ENCODE assay signal across 9 mouse cellular contexts in the genomic region with DNA sequence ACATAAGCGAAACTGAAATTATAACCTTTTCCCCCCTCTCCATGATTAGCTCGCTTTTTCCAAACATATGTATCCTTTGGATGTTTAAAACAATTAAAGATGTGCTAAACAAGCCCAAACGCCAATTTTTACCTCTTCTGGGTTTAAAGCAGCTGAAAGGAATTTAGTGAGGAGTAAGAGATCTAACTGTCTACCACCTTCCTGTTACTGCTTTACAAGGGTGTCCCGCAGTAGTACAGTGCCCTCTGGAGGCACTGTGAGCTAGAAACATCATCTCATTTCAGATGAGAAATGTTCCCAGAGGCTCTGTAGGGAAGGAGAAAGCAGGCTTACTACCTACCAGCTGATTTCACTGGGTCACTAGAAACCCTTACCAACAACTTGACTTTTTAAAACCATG.
DNase-seq lines count a peak whose midpoint lies in the region; ATAC-seq and TF ChIP-seq lines count a peak whose summit lies in the region.
"Had no signal": no experiment of that assay in that cellular context is flagged by ENCODE, and none has a peak within 500 bp of the region (broad histone marks: within the 10 kb centered on the region; RNA-seq: fewer than 3 reads in every experiment).

No protein-coding gene starts in this region.

- H3K27ac ChIP-seq in heart, adult 2 months, result no peak overlapping the region
- H3K27ac ChIP-seq in hindbrain, embryonic 11.5 days (ENCODE audit: low read depth, low read length), result no peak overlapping the region
- H3K27ac ChIP-seq: limb, embryonic 15.5 days had no signal

- no peak for TF ChIP-seq POLR2A in heart, adult 2 months (IDR thresholded peaks at IDR 0.05; ENCODE audit: insufficient read depth, low read depth, low read length)

- TF ChIP-seq CTCF in heart, adult 2 months (IDR thresholded peaks at IDR 0.05), result peak; percentile 77

- no peak for ATAC-seq in hindbrain, embryonic 11.5 days (ENCODE audit: low FRiP score)

- H3K79me2 ChIP-seq in heart, adult 2 months (replicated peaks; ENCODE audit: control insufficient read depth, insufficient read depth, low read length), result no peaks in the 10 kb centered on the region

- peaks cover 2% of the 10 kb centered on the region; the same call in 1 of the 2 replicates for H3K36me3 ChIP-seq in heart, adult 2 months (ENCODE audit: control insufficient read depth, insufficient read depth, low read length)
- no peaks in the 10 kb centered on the region for H3K36me3 ChIP-seq in hindbrain, embryonic 11.5 days (ENCODE audit: control insufficient read depth, insufficient read depth, low read length)
- H3K36me3 ChIP-seq: limb, embryonic 15.5 days had no signal

- H3K27me3 ChIP-seq in heart, adult 2 months (ENCODE audit: control insufficient read depth, insufficient read depth, low read length), result no peaks in the 10 kb centered on the region
- H3K27me3 ChIP-seq in hindbrain, embryonic 11.5 days (ENCODE audit: control insufficient read depth, insufficient read depth, low read length), result no peaks in the 10 kb centered on the region
- H3K27me3 ChIP-seq: limb, embryonic 15.5 days had no signal

- H3K4me3 ChIP-seq in heart, adult 2 months, result no peak overlapping the region
- H3K4me3 ChIP-seq in hindbrain, embryonic 11.5 days (ENCODE audit: low read depth, low read length), result no peak overlapping the region
- H3K4me3 ChIP-seq: limb, embryonic 15.5 days had no signal

- no peak for TF ChIP-seq EP300 in heart, adult 2 months (IDR thresholded peaks at IDR 0.05; ENCODE audit: insufficient read depth, low read depth, low read length)

- intact Hi-C loops in heart, adult 2 months (cut with DNase I), result loop anchor here (1.0 kb wide), 1 partner anchor 161 kb away; no protein-coding TSS in a partner anchor

- 51% methylated on average over 4 of the region's 4 CpGs for WGBS in heart, adult 2 months
- WGBS in hindbrain, embryonic 11.5 days, result 63% methylated on average over 4 of the region's 4 CpGs

- H3K9me3 ChIP-seq in hindbrain, embryonic 11.5 days (ENCODE audit: control insufficient read depth, low read length), result no peaks in the 10 kb centered on the region
- H3K9me3 ChIP-seq: limb, embryonic 15.5 days had no signal

- H3K4me2 ChIP-seq in hindbrain, embryonic 11.5 days (replicated peaks; ENCODE audit: low read depth, low read length), result no peak overlapping the region
- H3K4me2 ChIP-seq: limb, embryonic 15.5 days had no signal

- H3K9ac ChIP-seq in heart, adult 2 months (ENCODE audit: low read depth, low read length), result no peak overlapping the region
- H3K9ac ChIP-seq in hindbrain, embryonic 11.5 days (ENCODE audit: low read depth, low read length), result no peak overlapping the region
- H3K9ac ChIP-seq: limb, embryonic 15.5 days had no signal

- no peaks in the 10 kb centered on the region; the same call in 1 of the 2 replicates for H3K4me1 ChIP-seq in heart, adult 2 months (ENCODE audit: control insufficient read depth, insufficient read depth, low read length)
- no peaks in the 10 kb centered on the region for H3K4me1 ChIP-seq in hindbrain, embryonic 11.5 days (replicated peaks; ENCODE audit: control insufficient read depth, insufficient read depth, low read length)
- H3K4me1 ChIP-seq: limb, embryonic 15.5 days had no signal

- peak; percentile 28 to 31 for DNase-seq in heart, adult 2 months
- no peak for DNase-seq in heart, adult 11 months
- DNase-seq in CD8-positive naive resting alpha-beta T cell, adult 2 months (ENCODE audit: low read depth in 2 of 2, low spot score in 2 of 2), result peak; percentile 7 to 8
- DNase-seq in brain, embryonic 18.5 days (ENCODE audit: low read depth, low spot score), result peak; percentile 28
- peak; percentile 30 for DNase-seq in hindbrain, embryonic 11.5 days (ENCODE audit: low spot score)
- DNase-seq in left cerebral cortex, adult 11 months (ENCODE audit: low spot score), result peak; percentile 44
- DNase-seq in mesoderm, embryonic 11.5 days (ENCODE audit: low read depth, low spot score), result peak; percentile 30
- peak; percentile 57 for DNase-seq in thymus, postnatal 14 days
